Mouse (Mus musculus) cortical plate, adult 2 months (tissue): ENCODE measurements around the gene Vwa8.

Experiments
- CTCF ChIP-seq: fragments of 200-500 bp; IDR thresholded peaks from 2 replicates; pipeline ENCODE4 v1.5.1; 2011; ENCODE audit warnings: mild to moderate bottlenecking, control low read depth, low read length; ENCODE audit not compliant: insufficient read depth; ENCODE audit errors: extremely low read depth
- POLR2A ChIP-seq: fragments of 200-500 bp; IDR thresholded peaks from 2 replicates; pipeline ENCODE4 v1.6.1; 2011; ENCODE audit warnings: mild to moderate bottlenecking, low read length, control low read depth; ENCODE audit not compliant: insufficient read depth; ENCODE audit errors: extremely low read depth

GRCm38 (mm10) chr14:78993515-78993914 is 144.7 kb downstream of the Vwa8 start:
- TF ChIP-seq CTCF (no peak), POLR2A (no peak)
